Mouse (Mus musculus) urinary bladder, adult 18-20 months (tissue): ENCODE results near the gene Gpr26.

Experiments used
- DNase-seq, 2 experiments: peaks; one replicate each; pipeline ENCODE4 v3.0.0; 2022; ENCODE audit warnings: low spot score in 2 of 2, mixed read lengths in 2 of 2

Gpr26 gene

GRCm38 (mm10) chr7:131966023-131966915, at the start of gene Gpr26:
Gene Gpr26 (plus strand): TSS chr7:131966460.
- DNase-seq, result no peak

- no peak for DNase-seq
Observed at GRCm38 (mm10) chr7:131917384-131917783, 48.9 kb upstream of the Gpr26 start.

GRCm38 (mm10) chr7:131927288-131928050, 38.8 kb upstream of the Gpr26 start:
- no peak for DNase-seq

GRCm38 (mm10) chr7:131937611-131938010, 28.6 kb upstream of the Gpr26 start:
- DNase-seq, result no peak

GRCm38 (mm10) chr7:131951131-131951530, 15.1 kb upstream of the Gpr26 start:
- no peak for DNase-seq

GRCm38 (mm10) chr7:131953402-131953801, 12.9 kb upstream of the Gpr26 start:
- DNase-seq, result no peak

GRCm38 (mm10) chr7:131958705-131959104, 7.6 kb upstream of the Gpr26 start:
- DNase-seq, result no peak

GRCm38 (mm10) chr7:131960551-131960950, 5.7 kb upstream of the Gpr26 start:
- DNase-seq, result peak in 1 of 2 experiments; percentile 7

GRCm38 (mm10) chr7:131966916-131967494, 745 bp downstream of the Gpr26 start:
- DNase-seq, result no peak

- DNase-seq, result no peak
Observed at GRCm38 (mm10) chr7:131970255-131970654, 4.0 kb downstream of the Gpr26 start.

- no peak for DNase-seq
Observed at GRCm38 (mm10) chr7:131975867-131976266, 9.6 kb downstream of the Gpr26 start.

GRCm38 (mm10) chr7:131978609-131979008, 12.3 kb downstream of the Gpr26 start:
- DNase-seq, result no peak

GRCm38 (mm10) chr7:131989056-131989455, 22.8 kb downstream of the Gpr26 start:
- no peak for DNase-seq

GRCm38 (mm10) chr7:131992226-131992625, 26.0 kb downstream of the Gpr26 start:
- no peak for DNase-seq

GRCm38 (mm10) chr7:131992873-131993272, 26.6 kb downstream of the Gpr26 start:
- DNase-seq, result no peak

GRCm38 (mm10) chr7:132005996-132006696, 39.9 kb downstream of the Gpr26 start:
- DNase-seq, result no peak

GRCm38 (mm10) chr7:132009002-132009401, 42.7 kb downstream of the Gpr26 start:
- DNase-seq, result no peak

- no peak for DNase-seq
Observed at GRCm38 (mm10) chr7:132012969-132013679, 46.9 kb downstream of the Gpr26 start.

GRCm38 (mm10) chr7:132013970-132014369, 47.7 kb downstream of the Gpr26 start:
- DNase-seq, result no peak

GRCm38 (mm10) chr7:132015193-132015592, 48.9 kb downstream of the Gpr26 start:
- no peak for DNase-seq

GRCm38 (mm10) chr7:132015933-132016332, 49.7 kb downstream of the Gpr26 start:
- DNase-seq, result no peak
